Mouse (Mus musculus): ENCODE data around the gene Ifit3b. TPM values are rescaled to one million over a fixed set of nuclear protein-coding genes. Genes with fewer than 3 reads are reported as not detected.
"Not testable (repeated sequence)": the region's sequence is repeated elsewhere in the genome, so short reads cannot be mapped to it uniquely, and the experiment has no call there.

The Ifit3b gene
- 3.4 and 3.6 TPM in 2 replicates for polyA plus RNA-seq (2011; ENCODE audit: insufficient read length, low read depth, missing spikeins)

- H3K27ac ChIP-seq (ENCODE audit: insufficient read depth, low read length), result peak within 1 kb of the TSS; percentile 92
- H3K4me3 ChIP-seq (ENCODE audit: insufficient read depth, low read length), result peak within 1 kb of the TSS; percentile 21; the same call in 1 of the 2 replicates
- H3K4me1 ChIP-seq (ENCODE audit: control insufficient read depth, insufficient read depth, low read length), result not testable (repeated sequence)
Observed at GRCm38 (mm10) chr19:34607237-34608051, at the start of gene Ifit3b. Gene Ifit3b (plus strand): TSS chr19:34607970.

GRCm38 (mm10) chr19:34562556-34562955 is 45.2 kb upstream of the Ifit3b start:
- TF ChIP-seq CTCF (IDR thresholded peaks at IDR 0.05; ENCODE audit: borderline replicate concordance, insufficient read depth, low read length) (no peak), POLR2A (IDR thresholded peaks at IDR 0.05; ENCODE audit: low read depth, low read length) (no peak)
- Histone ChIP-seq H3K4me1 (ENCODE audit: control insufficient read depth, insufficient read depth, low read length) (no peaks in the 10 kb centered on the region), H3K4me3 (ENCODE audit: insufficient read depth, low read length) (no peak overlapping the region), H3K27ac (ENCODE audit: insufficient read depth, low read length) (no peak overlapping the region)

GRCm38 (mm10) chr19:34566178-34566784 is 41.5 kb upstream of the Ifit3b start:
- peaks cover 2% of the 10 kb centered on the region; the same call in 1 of the 2 replicates for H3K4me1 ChIP-seq (ENCODE audit: control insufficient read depth, insufficient read depth, low read length)
- TF ChIP-seq CTCF (IDR thresholded peaks at IDR 0.05; ENCODE audit: borderline replicate concordance, insufficient read depth, low read length) (no peak), POLR2A (IDR thresholded peaks at IDR 0.05; ENCODE audit: low read depth, low read length) (no peak)
- no peak overlapping the region for H3K27ac ChIP-seq (ENCODE audit: insufficient read depth, low read length)
- no peak overlapping the region for H3K4me3 ChIP-seq (ENCODE audit: insufficient read depth, low read length)

- Histone ChIP-seq H3K4me3 (ENCODE audit: insufficient read depth, low read length) (no peak overlapping the region), H3K4me1 (ENCODE audit: control insufficient read depth, insufficient read depth, low read length) (peaks cover 2% of the 10 kb centered on the region; the same call in 1 of the 2 replicates), H3K27ac (ENCODE audit: insufficient read depth, low read length) (no peak overlapping the region)
- no peak for TF ChIP-seq CTCF (IDR thresholded peaks at IDR 0.05; ENCODE audit: borderline replicate concordance, insufficient read depth, low read length)
- no peak for TF ChIP-seq POLR2A (IDR thresholded peaks at IDR 0.05; ENCODE audit: low read depth, low read length)
Observed at GRCm38 (mm10) chr19:34568988-34569895, 38.5 kb upstream of the Ifit3b start.

DNA sequence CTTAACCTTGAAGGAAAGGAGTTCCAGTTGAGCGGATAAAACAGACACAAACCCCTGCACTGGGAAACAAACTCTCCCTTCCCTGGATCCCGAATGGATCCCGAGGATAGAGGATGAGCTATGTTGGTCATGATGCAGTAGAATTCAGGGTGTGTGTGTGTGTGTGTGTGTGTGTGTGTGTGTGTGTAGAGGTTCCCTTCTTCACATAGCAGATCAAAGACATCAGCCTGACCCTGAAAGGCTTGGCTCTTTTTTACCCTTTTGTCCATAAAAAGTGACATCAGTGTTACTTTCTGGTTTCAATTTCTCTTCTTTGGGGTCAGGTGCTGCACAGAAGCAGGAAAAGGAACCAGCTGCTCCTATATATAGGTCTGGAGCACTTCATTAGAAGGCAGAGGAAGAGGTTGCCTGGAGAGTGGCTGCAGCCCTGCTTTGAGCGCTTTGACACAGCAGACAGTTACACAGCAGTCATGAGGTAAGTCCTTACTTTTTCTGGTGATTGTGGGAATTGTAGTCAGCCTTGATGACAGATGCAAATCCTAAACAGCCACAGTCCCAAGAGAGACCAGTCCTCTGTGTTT is 37.8 kb upstream of the Ifit3b start:
- Histone ChIP-seq H3K4me1 (ENCODE audit: control insufficient read depth, insufficient read depth, low read length) (peaks cover 4% of the 10 kb centered on the region), H3K4me3 (ENCODE audit: insufficient read depth, low read length) (no peak overlapping the region), H3K27ac (ENCODE audit: insufficient read depth, low read length) (no peak overlapping the region)
- TF ChIP-seq CTCF (IDR thresholded peaks at IDR 0.05; ENCODE audit: borderline replicate concordance, insufficient read depth, low read length) (no peak), POLR2A (IDR thresholded peaks at IDR 0.05; ENCODE audit: low read depth, low read length) (no peak)

GRCm38 (mm10) chr19:34571080-34571479 is 36.7 kb upstream of the Ifit3b start:
- no peak for TF ChIP-seq POLR2A (IDR thresholded peaks at IDR 0.05; ENCODE audit: low read depth, low read length)
- no peak for TF ChIP-seq CTCF (IDR thresholded peaks at IDR 0.05; ENCODE audit: borderline replicate concordance, insufficient read depth, low read length)
- Histone ChIP-seq H3K4me3 (ENCODE audit: insufficient read depth, low read length) (no peak overlapping the region), H3K27ac (ENCODE audit: insufficient read depth, low read length) (no peak overlapping the region), H3K4me1 (ENCODE audit: control insufficient read depth, insufficient read depth, low read length) (peaks cover 4% of the 10 kb centered on the region)

DNA sequence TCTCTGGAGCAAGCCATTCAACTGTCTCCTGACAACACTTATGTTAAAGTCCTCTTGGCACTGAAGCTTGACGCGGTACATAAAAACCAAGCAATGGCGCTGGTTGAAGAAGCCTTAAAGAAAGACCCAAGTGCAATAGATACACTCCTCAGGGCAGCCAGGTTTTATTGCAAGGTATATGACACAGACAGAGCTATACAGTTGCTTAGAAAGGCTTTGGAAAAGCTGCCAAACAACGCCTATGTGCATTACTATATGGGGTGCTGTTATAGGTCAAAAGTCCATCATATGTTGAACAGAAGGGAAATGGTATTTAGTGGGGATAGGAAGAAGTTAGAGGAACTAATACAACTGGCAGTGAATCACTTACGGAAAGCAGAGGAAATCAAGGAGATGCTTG is 34.1 kb upstream of the Ifit3b start:
- Histone ChIP-seq H3K27ac (ENCODE audit: insufficient read depth, low read length) (no peak overlapping the region), H3K4me1 (ENCODE audit: control insufficient read depth, insufficient read depth, low read length) (peaks cover 4% of the 10 kb centered on the region), H3K4me3 (ENCODE audit: insufficient read depth, low read length) (no peak overlapping the region)
- TF ChIP-seq POLR2A (IDR thresholded peaks at IDR 0.05; ENCODE audit: low read depth, low read length) (no peak), CTCF (IDR thresholded peaks at IDR 0.05; ENCODE audit: borderline replicate concordance, insufficient read depth, low read length) (no peak)

- Histone ChIP-seq H3K4me1 (ENCODE audit: control insufficient read depth, insufficient read depth, low read length) (peaks cover 2% of the 10 kb centered on the region; the same call in 1 of the 2 replicates), H3K4me3 (ENCODE audit: insufficient read depth, low read length) (no peak overlapping the region), H3K27ac (ENCODE audit: insufficient read depth, low read length) (no peak overlapping the region)
- TF ChIP-seq CTCF (IDR thresholded peaks at IDR 0.05; ENCODE audit: borderline replicate concordance, insufficient read depth, low read length) (no peak), POLR2A (IDR thresholded peaks at IDR 0.05; ENCODE audit: low read depth, low read length) (no peak)
Observed at GRCm38 (mm10) chr19:34577121-34577520, 30.6 kb upstream of the Ifit3b start.

DNA sequence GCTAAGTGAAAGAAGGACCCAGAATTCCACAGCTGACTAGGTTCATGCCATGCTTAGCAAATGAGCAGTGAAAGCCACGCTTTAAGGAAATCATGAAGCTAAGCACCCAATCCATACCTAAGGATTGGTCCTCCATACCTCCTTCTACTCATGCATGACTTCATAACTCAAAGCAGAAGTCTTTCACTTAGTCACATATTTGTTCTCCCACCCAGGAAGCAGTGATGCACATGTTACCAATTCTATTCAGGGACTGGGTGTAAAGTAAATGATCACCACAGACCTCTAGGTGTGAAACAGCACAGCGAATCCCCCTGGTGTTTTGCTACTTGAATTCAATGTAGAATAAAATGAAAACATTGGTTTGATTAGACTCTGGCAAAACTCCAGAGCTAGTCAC is 25.1 kb upstream of the Ifit3b start:
- H3K27ac ChIP-seq (ENCODE audit: insufficient read depth, low read length); H3K4me3 ChIP-seq (ENCODE audit: insufficient read depth, low read length); H3K4me1 ChIP-seq (ENCODE audit: control insufficient read depth, insufficient read depth, low read length): not testable (repeated sequence)

- not testable (repeated sequence) for H3K4me1 ChIP-seq (ENCODE audit: control insufficient read depth, insufficient read depth, low read length); H3K4me3 ChIP-seq (ENCODE audit: insufficient read depth, low read length); H3K27ac ChIP-seq (ENCODE audit: insufficient read depth, low read length)
Observed at GRCm38 (mm10) chr19:34583126-34583766, 24.5 kb upstream of the Ifit3b start, which contains the start of gene Ifit3. Gene Ifit3 (plus strand): TSS chr19:34583531.

DNA sequence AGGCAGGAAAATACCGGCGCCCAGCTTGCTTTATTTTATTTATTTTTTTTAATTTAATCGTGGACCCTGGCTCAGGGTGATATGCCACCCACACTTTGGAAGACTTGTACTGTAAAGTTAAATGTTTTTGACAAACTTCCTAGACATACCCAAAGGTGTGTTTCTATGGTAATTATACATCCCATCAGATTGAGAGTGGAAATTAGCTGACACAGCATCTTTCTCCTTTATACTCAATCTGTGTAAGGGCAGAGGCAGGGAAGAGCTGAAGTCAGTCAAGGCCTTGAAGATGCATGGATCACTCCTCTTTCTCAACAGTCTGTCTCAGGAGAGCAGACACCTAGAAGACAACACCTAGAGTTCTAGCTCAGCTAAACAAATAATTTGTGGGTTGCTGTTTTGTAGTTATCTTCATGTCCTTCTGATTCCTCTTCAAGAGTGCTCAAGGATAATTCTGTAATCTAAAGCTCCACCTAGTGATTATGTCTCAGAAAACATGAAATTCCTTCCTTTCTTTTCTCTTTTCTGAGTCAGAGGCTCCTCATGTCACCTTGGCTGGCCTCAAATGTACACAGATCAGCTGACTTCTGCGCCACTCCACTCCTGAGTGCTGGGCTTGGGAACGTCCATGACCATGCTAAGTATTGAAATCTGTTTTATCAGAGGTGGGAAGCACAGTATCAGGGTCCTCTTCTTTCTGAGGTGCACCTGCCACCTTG is 21.9 kb upstream of the Ifit3b start:
- not testable (repeated sequence) for H3K4me3 ChIP-seq (ENCODE audit: insufficient read depth, low read length); H3K27ac ChIP-seq (ENCODE audit: insufficient read depth, low read length); H3K4me1 ChIP-seq (ENCODE audit: control insufficient read depth, insufficient read depth, low read length)

- H3K27ac ChIP-seq (ENCODE audit: insufficient read depth, low read length); H3K4me3 ChIP-seq (ENCODE audit: insufficient read depth, low read length): not testable (repeated sequence)
Observed at GRCm38 (mm10) chr19:34587898-34588692, 19.7 kb upstream of the Ifit3b start.

More at GRCm38 (mm10) chr19:34587898-34588692, 19.7 kb upstream of the Ifit3b start:
- H3K4me1 ChIP-seq (ENCODE audit: control insufficient read depth, insufficient read depth, low read length), result not testable (repeated sequence)
